Mouse (Mus musculus): ENCODE results near the gene Zfp937.
"Not testable (repeated sequence)": the region's sequence is repeated elsewhere in the genome, so short reads cannot be mapped to it uniquely, and the experiment has no call there.

The Zfp937 gene

GRCm38 (mm10) chr2:150217600-150218362 lies at the start of gene Zfp937:
Gene Zfp937 (plus strand): TSS chr2:150218073.
- peak; percentile 68 for DNase-seq (ENCODE audit: low spot score)

GRCm38 (mm10) chr2:150173833-150174232 lies 44.0 kb upstream of the Zfp937 start:
- DNase-seq (ENCODE audit: low spot score), result no peak

DNA sequence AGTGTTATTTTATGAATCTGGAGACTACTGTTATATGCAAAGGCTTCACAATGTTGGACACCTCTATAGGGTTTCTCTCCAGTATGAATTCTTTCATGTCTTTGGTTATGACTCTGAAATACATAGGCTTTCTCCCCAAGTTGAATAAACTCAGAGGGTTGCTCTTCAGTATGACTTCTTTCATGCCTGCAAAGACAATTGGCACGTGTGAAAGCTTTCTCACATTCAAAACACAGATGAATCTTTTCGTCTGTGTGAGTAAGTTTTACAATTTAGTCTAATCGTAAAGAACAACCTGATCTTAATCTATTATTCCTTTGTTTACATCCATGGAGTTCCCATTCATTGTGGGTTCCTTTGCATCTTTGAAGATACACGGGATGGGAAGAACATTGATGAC lies 38.3 kb upstream of the Zfp937 start, which contains the start of gene Gm10770:
Gene Gm10770, minus strand, starts transcription at position 101 of the 400 bp plus-strand sequence.
- DNase-seq (ENCODE audit: low spot score), result not testable (repeated sequence)

- not testable (repeated sequence) for DNase-seq (ENCODE audit: low spot score)
Measured at GRCm38 (mm10) chr2:150181046-150181445, 36.8 kb upstream of the Zfp937 start.

- DNase-seq (ENCODE audit: low spot score), result not testable (repeated sequence)
Measured at GRCm38 (mm10) chr2:150181570-150181999, 36.3 kb upstream of the Zfp937 start, which contains the start of gene Gm14139. Gene Gm14139 (plus strand): TSS chr2:150181755.

GRCm38 (mm10) chr2:150218363-150218725 lies 471 bp downstream of the Zfp937 start:
- DNase-seq (ENCODE audit: low spot score), result not testable (repeated sequence)

GRCm38 (mm10) chr2:150223263-150223662 lies 5.4 kb downstream of the Zfp937 start:
- DNase-seq (ENCODE audit: low spot score), result not testable (repeated sequence)

GRCm38 (mm10) chr2:150243211-150243610 lies 25.3 kb downstream of the Zfp937 start:
- DNase-seq (ENCODE audit: low spot score), result no peak

DNA sequence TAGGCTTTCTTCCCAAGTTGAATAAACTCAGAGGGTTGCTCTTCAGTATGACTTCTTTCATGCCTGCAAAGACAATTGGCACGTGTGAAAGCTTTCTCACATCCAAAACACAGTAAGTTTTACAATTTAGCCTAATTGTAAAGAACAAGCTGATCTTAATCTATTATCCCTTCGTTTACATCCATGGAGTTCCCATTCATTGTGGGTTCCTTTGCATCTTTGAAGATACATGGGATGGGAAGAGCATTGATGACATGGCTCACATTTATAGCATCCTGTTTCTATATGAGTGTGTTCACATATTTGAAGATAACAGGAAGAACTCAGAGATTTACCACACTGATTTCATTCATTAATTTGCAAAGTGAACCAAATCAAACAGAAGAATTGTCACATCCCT lies 37.6 kb downstream of the Zfp937 start, which contains the start of gene Gm21994:
Gene Gm21994, minus strand, starts transcription at position 101 of the 400 bp plus-strand sequence.
- not testable (repeated sequence) for DNase-seq (ENCODE audit: low spot score)

GRCm38 (mm10) chr2:150256861-150257260 lies 39.0 kb downstream of the Zfp937 start:
- not testable (repeated sequence) for DNase-seq (ENCODE audit: low spot score)

GRCm38 (mm10) chr2:150257291-150257690 lies 39.4 kb downstream of the Zfp937 start, which contains the start of gene Gm14124:
Gene Gm14124 (plus strand): TSS chr2:150257517.
- not testable (repeated sequence) for DNase-seq (ENCODE audit: low spot score)

Data from embryo, embryonic 10.5 days (tissue).